Mouse (Mus musculus): ENCODE data around the gene Arhgap45. TPM values are rescaled to one million over a fixed set of nuclear protein-coding genes. Genes with fewer than 3 reads are reported as not detected.

The Arhgap45 gene
- polyA plus RNA-seq, 1 experiment from 2014 or later: 1.2 TPM

- no peak for ATAC-seq
- H3K4me2 ChIP-seq: no peak overlapping the region
- H3K36me3 ChIP-seq (ENCODE audit: poor library complexity, severe bottlenecking): peaks cover 10% of the 10 kb centered on the region
- 69% methylated on average over 9 of the region's 9 CpGs for WGBS
- H3K27ac ChIP-seq: no peak overlapping the region; the same call in 1 of the 2 replicates
- H3K27me3 ChIP-seq: no peaks in the 10 kb centered on the region
- peaks cover 9% of the 10 kb centered on the region; the same call in 1 of the 2 replicates for H3K4me1 ChIP-seq
- no peak overlapping the region for H3K4me3 ChIP-seq
- peak overlapping the region; percentile 52; the same call in 1 of the 2 replicates for H3K9ac ChIP-seq
- no peaks in the 10 kb centered on the region for H3K9me3 ChIP-seq (replicated peaks)
Observed at GRCm38 (mm10) chr10:80070837-80071515, 54.5 kb downstream of the Arhgap45 start.

- Histone ChIP-seq H3K4me1 (peaks cover 9% of the 10 kb centered on the region; the same call in 1 of the 2 replicates), H3K4me2 (no peak overlapping the region), H3K9me3 (replicated peaks) (no peaks in the 10 kb centered on the region), H3K4me3 (no peak overlapping the region), H3K27me3 (no peaks in the 10 kb centered on the region), H3K9ac (peak overlapping the region; percentile 52; the same call in 1 of the 2 replicates), H3K36me3 (ENCODE audit: poor library complexity, severe bottlenecking) (peaks cover 7% of the 10 kb centered on the region), H3K27ac (no peak overlapping the region)
- no peak for ATAC-seq
- WGBS: 90% methylated on average over 3 of the region's 3 CpGs
Observed at GRCm38 (mm10) chr10:80071516-80071900, 55.1 kb downstream of the Arhgap45 start.

- 85% methylated on average over 20 of the region's 20 CpGs for WGBS
- Histone ChIP-seq H3K4me3 (no peak overlapping the region), H3K27ac (no peak overlapping the region), H3K27me3 (no peaks in the 10 kb centered on the region), H3K36me3 (ENCODE audit: poor library complexity, severe bottlenecking) (no peaks in the 10 kb centered on the region; the same call in 1 of the 2 replicates), H3K4me2 (no peak overlapping the region), H3K9me3 (replicated peaks) (no peaks in the 10 kb centered on the region), H3K9ac (0 out of 2 replicates have a peak overlapping the region, but pooled peaks have one; percentile 34), H3K4me1 (peaks cover 9% of the 10 kb centered on the region; the same call in 1 of the 2 replicates)
- ATAC-seq: no peak
Observed at GRCm38 (mm10) chr10:80072623-80073489, 56.4 kb downstream of the Arhgap45 start.

GRCm38 (mm10) chr10:80074813-80075601 is 58.6 kb downstream of the Arhgap45 start:
- H3K4me1 ChIP-seq: peaks cover 9% of the 10 kb centered on the region; the same call in 1 of the 2 replicates
- no peak overlapping the region for H3K27ac ChIP-seq
- ATAC-seq: no peak
- H3K27me3 ChIP-seq: no peaks in the 10 kb centered on the region
- no peak overlapping the region for H3K4me2 ChIP-seq
- no peaks in the 10 kb centered on the region for H3K9me3 ChIP-seq (replicated peaks)
- no peak overlapping the region for H3K4me3 ChIP-seq
- peaks cover 13% of the 10 kb centered on the region for H3K36me3 ChIP-seq (ENCODE audit: poor library complexity, severe bottlenecking)
- peak overlapping the region; percentile 18; the same call in 1 of the 2 replicates for H3K9ac ChIP-seq
- WGBS: 20% methylated on average over 28 of the region's 28 CpGs

- no peaks in the 10 kb centered on the region for H3K9me3 ChIP-seq (replicated peaks)
- H3K27ac ChIP-seq: no peak overlapping the region
- no peak for ATAC-seq
- peaks cover 22% of the 10 kb centered on the region for H3K36me3 ChIP-seq (ENCODE audit: poor library complexity, severe bottlenecking)
- no peak overlapping the region for H3K9ac ChIP-seq
- H3K4me2 ChIP-seq: no peak overlapping the region
- WGBS: 73% methylated on average over 1 of the region's 1 CpGs
- peaks cover 9% of the 10 kb centered on the region; the same call in 1 of the 2 replicates for H3K4me1 ChIP-seq
- no peak overlapping the region for H3K4me3 ChIP-seq
- H3K27me3 ChIP-seq: no peaks in the 10 kb centered on the region
Observed at GRCm38 (mm10) chr10:80075924-80076323, 59.5 kb downstream of the Arhgap45 start.

- Histone ChIP-seq H3K4me1 (peaks cover 7% of the 10 kb centered on the region; the same call in 1 of the 2 replicates), H3K9ac (0 out of 2 replicates have a peak overlapping the region, but pooled peaks have one; percentile 26)
- ATAC-seq: no peak
Observed at GRCm38 (mm10) chr10:80076386-80076785, 59.9 kb downstream of the Arhgap45 start.

GRCm38 (mm10) chr10:80077312-80077711 is 60.9 kb downstream of the Arhgap45 start:
- Histone ChIP-seq H3K27me3 (no peaks in the 10 kb centered on the region), H3K4me3 (no peak overlapping the region), H3K9me3 (replicated peaks) (no peaks in the 10 kb centered on the region), H3K9ac (no peak overlapping the region), H3K27ac (no peak overlapping the region), H3K36me3 (ENCODE audit: poor library complexity, severe bottlenecking) (peaks cover 36% of the 10 kb centered on the region), H3K4me2 (no peak overlapping the region), H3K4me1 (0 out of 2 replicates have a peak, but pooled peaks cover 3% of the 10 kb centered on the region)
- no peak for ATAC-seq
- 88% methylated on average over 5 of the region's 5 CpGs for WGBS

More at GRCm38 (mm10) chr10:80076386-80076785, 59.9 kb downstream of the Arhgap45 start:
- Histone ChIP-seq H3K4me2 (no peak overlapping the region), H3K27me3 (no peaks in the 10 kb centered on the region), H3K27ac (no peak overlapping the region), H3K36me3 (ENCODE audit: poor library complexity, severe bottlenecking) (peaks cover 27% of the 10 kb centered on the region), H3K4me3 (no peak overlapping the region), H3K9me3 (replicated peaks) (no peaks in the 10 kb centered on the region)
- 91% methylated on average over 4 of the region's 4 CpGs for WGBS

GRCm38 (mm10) chr10:80078366-80078765 is 61.9 kb downstream of the Arhgap45 start:
- WGBS: 93% methylated on average over 1 of the region's 1 CpGs

GRCm38 (mm10) chr10:80080396-80081070 is 64.1 kb downstream of the Arhgap45 start:
- Histone ChIP-seq H3K9me3 (replicated peaks) (no peaks in the 10 kb centered on the region), H3K4me3 (no peak overlapping the region), H3K4me2 (no peak overlapping the region), H3K4me1 (peaks cover 10% of the 10 kb centered on the region; the same call in 1 of the 2 replicates), H3K9ac (no peak overlapping the region), H3K27ac (no peak overlapping the region), H3K27me3 (no peaks in the 10 kb centered on the region), H3K36me3 (ENCODE audit: poor library complexity, severe bottlenecking) (peaks cover 65% of the 10 kb centered on the region)
- no peak for ATAC-seq
- WGBS: 87% methylated on average over 16 of the region's 16 CpGs

More at GRCm38 (mm10) chr10:80078366-80078765, 61.9 kb downstream of the Arhgap45 start:
- Histone ChIP-seq H3K9me3 (replicated peaks) (no peaks in the 10 kb centered on the region), H3K4me1 (0 out of 2 replicates have a peak, but pooled peaks cover 3% of the 10 kb centered on the region), H3K36me3 (ENCODE audit: poor library complexity, severe bottlenecking) (peaks cover 47% of the 10 kb centered on the region), H3K4me2 (no peak overlapping the region), H3K27me3 (no peaks in the 10 kb centered on the region), H3K4me3 (no peak overlapping the region), H3K27ac (no peak overlapping the region), H3K9ac (no peak overlapping the region)
- ATAC-seq: no peak

Data from forebrain, embryonic 13.5 days (tissue).